ENCODE assay signal across 21 mouse cellular contexts in genomic region chr2:84773195-84773594, GRCm38 (mm10). TPM values are rescaled to one million over a fixed set of nuclear protein-coding genes. Genes with fewer than 3 reads are reported as not detected.
A peak's percentile ranks its signal among the peaks of the same experiment; 100 is the strongest.
DNase-seq lines count a peak whose midpoint lies in the region; ATAC-seq and TF ChIP-seq lines count a peak whose summit lies in the region.
"Had no signal": no experiment of that assay in that cellular context is flagged by ENCODE, and none has a peak within 500 bp of the region (broad histone marks: within the 10 kb centered on the region; RNA-seq: fewer than 3 reads in every experiment).

No protein-coding gene starts in this region.

- no peaks in the 10 kb centered on the region for H3K27me3 ChIP-seq in forebrain, embryonic 10.5 days (ENCODE audit: poor library complexity, severe bottlenecking)
- no peaks in the 10 kb centered on the region for H3K27me3 ChIP-seq in forebrain, embryonic 16.5 days (replicated peaks; ENCODE audit: control insufficient read depth, insufficient read depth, low read length)
- H3K27me3 ChIP-seq in hindbrain, embryonic 10.5 days (ENCODE audit: insufficient read depth, poor library complexity, severe bottlenecking), result no peaks in the 10 kb centered on the region
- H3K27me3 ChIP-seq in hindbrain, embryonic 13.5 days, result no peaks in the 10 kb centered on the region
- no peaks in the 10 kb centered on the region for H3K27me3 ChIP-seq in lung, embryonic 15.5 days
- H3K27me3 ChIP-seq in myocyte (ENCODE audit: control insufficient read depth, insufficient read depth, insufficient read length), result no peaks in the 10 kb centered on the region
- H3K27me3 ChIP-seq: forebrain, embryonic 12.5 days; limb, embryonic 13.5 days; stomach, embryonic 15.5 days had no signal

- H3K9me3 ChIP-seq in forebrain, embryonic 10.5 days, result no peaks in the 10 kb centered on the region
- no peaks in the 10 kb centered on the region for H3K9me3 ChIP-seq in forebrain, embryonic 16.5 days (ENCODE audit: control insufficient read depth, low read length)
- H3K9me3 ChIP-seq in hindbrain, embryonic 10.5 days, result no peaks in the 10 kb centered on the region
- H3K9me3 ChIP-seq in hindbrain, embryonic 13.5 days, result no peaks in the 10 kb centered on the region
- H3K9me3 ChIP-seq in lung, embryonic 15.5 days, result no peaks in the 10 kb centered on the region
- H3K9me3 ChIP-seq: forebrain, embryonic 12.5 days; G1E; heart, embryonic 15.5 days; limb, embryonic 13.5 days; stomach, embryonic 15.5 days had no signal

- no peak for ATAC-seq in forebrain, embryonic 16.5 days
- no peak for ATAC-seq in hindbrain, embryonic 13.5 days (ENCODE audit: low FRiP score)
- no peak for ATAC-seq in lung, embryonic 15.5 days (ENCODE audit: borderline replicate concordance, extremely low read depth, low FRiP score, low TSS enrichment)
- ATAC-seq: activated CD4-positive, CD25-positive, alpha-beta regulatory T cell, adult 4 months had no signal

- peak overlapping the region; percentile 89; the same call in 1 of the 2 replicates for H3K27ac ChIP-seq in forebrain, embryonic 10.5 days
- no peak overlapping the region for H3K27ac ChIP-seq in forebrain, embryonic 16.5 days (ENCODE audit: low read length)
- H3K27ac ChIP-seq in hindbrain, embryonic 10.5 days, result peak overlapping the region; percentile 87
- H3K27ac ChIP-seq in hindbrain, embryonic 13.5 days, result no peak overlapping the region
- no peak overlapping the region for H3K27ac ChIP-seq in lung, embryonic 15.5 days
- H3K27ac ChIP-seq: heart, embryonic 15.5 days; limb, embryonic 13.5 days; stomach, embryonic 15.5 days had no signal

- H3K36me3 ChIP-seq in forebrain, embryonic 10.5 days (replicated peaks), result 0 out of 2 replicates have a peak, but pooled peaks cover 4% of the 10 kb centered on the region
- no peaks in the 10 kb centered on the region for H3K36me3 ChIP-seq in forebrain, embryonic 16.5 days (ENCODE audit: control insufficient read depth, insufficient read depth)
- 0 out of 2 replicates have a peak, but pooled peaks cover 3% of the 10 kb centered on the region for H3K36me3 ChIP-seq in hindbrain, embryonic 10.5 days
- H3K36me3 ChIP-seq in hindbrain, embryonic 13.5 days, result peaks cover 7% of the 10 kb centered on the region; the same call in 1 of the 2 replicates
- 0 out of 2 replicates have a peak, but pooled peaks cover 5% of the 10 kb centered on the region for H3K36me3 ChIP-seq in lung, embryonic 15.5 days
- no peaks in the 10 kb centered on the region for H3K36me3 ChIP-seq in myocyte (ENCODE audit: control insufficient read depth, insufficient read depth)
- H3K36me3 ChIP-seq: forebrain, embryonic 12.5 days; G1E; heart, embryonic 15.5 days; limb, embryonic 13.5 days; stomach, embryonic 15.5 days had no signal

- 86% methylated on average over 5 of the region's 5 CpGs for WGBS in forebrain, embryonic 10.5 days
- 87% methylated on average over 5 of the region's 5 CpGs for WGBS in forebrain, embryonic 16.5 days
- WGBS in hindbrain, embryonic 10.5 days, result 76% methylated on average over 5 of the region's 5 CpGs
- 84% methylated on average over 5 of the region's 5 CpGs for WGBS in hindbrain, embryonic 13.5 days
- WGBS in lung, embryonic 15.5 days, result 81% methylated on average over 5 of the region's 5 CpGs

- DNase-seq in forebrain, embryonic 10.5 days (ENCODE audit: extremely low spot score, low spot score), result no peak
- DNase-seq in hindbrain, embryonic 10.5 days (ENCODE audit: low spot score), result no peak
- no peak for DNase-seq in lung, postnatal 25 days (ENCODE audit: low spot score)
- DNase-seq in layer of hippocampus, adult 11-12 months (ENCODE audit: low spot score), result no peak
- DNase-seq: adrenal gland, postnatal 10 days; cerebellum, postnatal 25 days; gastrocnemius, postnatal 14 days; kidney, adult 18-20 months; kidney, postnatal 25 days; right cerebral cortex, postnatal 25 days; thymus, adult 2 months had no signal

- no peak for TF ChIP-seq POLR2A in myocyte (IDR thresholded peaks at IDR 0.05; ENCODE audit: insufficient read length, low read depth)

- no peak overlapping the region for H3K4me2 ChIP-seq in forebrain, embryonic 16.5 days (ENCODE audit: low read length)
- no peak overlapping the region for H3K4me2 ChIP-seq in hindbrain, embryonic 13.5 days
- H3K4me2 ChIP-seq in lung, embryonic 15.5 days, result peak overlapping the region; percentile 57; the same call in 1 of the 2 replicates
- H3K4me2 ChIP-seq in myocyte (ENCODE audit: low read depth), result peak overlapping the region; percentile 32
- H3K4me2 ChIP-seq: forebrain, embryonic 12.5 days; limb, embryonic 13.5 days had no signal

- no peak overlapping the region; the same call in 1 of the 2 replicates for H3K4me3 ChIP-seq in forebrain, embryonic 10.5 days
- H3K4me3 ChIP-seq in forebrain, embryonic 16.5 days (replicated peaks; ENCODE audit: low read length), result no peak overlapping the region
- H3K4me3 ChIP-seq in hindbrain, embryonic 10.5 days, result no peak overlapping the region
- H3K4me3 ChIP-seq in hindbrain, embryonic 13.5 days, result no peak overlapping the region
- no peak overlapping the region for H3K4me3 ChIP-seq in lung, embryonic 15.5 days
- H3K4me3 ChIP-seq in myocyte, result no peak overlapping the region
- H3K4me3 ChIP-seq: forebrain, embryonic 12.5 days; limb, embryonic 13.5 days had no signal

- peaks cover 35% of the 10 kb centered on the region for H3K4me1 ChIP-seq in forebrain, embryonic 10.5 days
- H3K4me1 ChIP-seq in forebrain, embryonic 16.5 days (replicated peaks; ENCODE audit: control insufficient read depth, insufficient read depth, low read length), result peaks cover 8% of the 10 kb centered on the region
- peaks cover 29% of the 10 kb centered on the region for H3K4me1 ChIP-seq in hindbrain, embryonic 10.5 days (replicated peaks)
- peaks cover 20% of the 10 kb centered on the region for H3K4me1 ChIP-seq in hindbrain, embryonic 13.5 days (replicated peaks)
- H3K4me1 ChIP-seq in lung, embryonic 15.5 days, result peaks cover 14% of the 10 kb centered on the region

- no peaks in the 10 kb centered on the region for H3K79me2 ChIP-seq in myocyte (ENCODE audit: control insufficient read depth, insufficient read depth)

- H3ac ChIP-seq in myocyte (ENCODE audit: control insufficient read depth, insufficient read length), result no peak overlapping the region

- no peak overlapping the region for H3K9ac ChIP-seq in forebrain, embryonic 16.5 days (replicated peaks; ENCODE audit: low read depth, low read length)
- no peak overlapping the region for H3K9ac ChIP-seq in hindbrain, embryonic 13.5 days
- H3K9ac ChIP-seq in lung, embryonic 15.5 days, result no peak overlapping the region
- H3K9ac ChIP-seq: forebrain, embryonic 12.5 days; heart, embryonic 15.5 days; limb, embryonic 13.5 days; stomach, embryonic 15.5 days had no signal

TF ChIP-seq in myocyte, 11 proteins besides CTCF, POLR2A, EP300 and RAD21 (continues in another document):
- TF ChIP-seq TCF12 (IDR thresholded peaks at IDR 0.05; ENCODE audit: insufficient read depth, poor library complexity, severe bottlenecking), result no peak
- TF ChIP-seq CEBPB (IDR thresholded peaks at IDR 0.05; ENCODE audit: insufficient read depth, poor library complexity, severe bottlenecking), result no peak
- no peak for TF ChIP-seq USF1 (IDR thresholded peaks at IDR 0.05; ENCODE audit: low read depth)

RNA-seq across cellular contexts. Expression of gene Serping1, which starts 2.0 kb away (rescaled TPM):
- 22.7 and 23.2 TPM in 2 replicates for polyA plus RNA-seq in forebrain, embryonic 10.5 days (2016; fragmentation: Nextera tagmentation; extraction: Ambion mirVana)
- 25.0 and 26.9 TPM in 2 replicates for polyA plus RNA-seq in forebrain, embryonic 16.5 days (2015; fragmentation: Nextera tagmentation; extraction: Ambion mirVana)
- polyA plus RNA-seq in hindbrain, embryonic 10.5 days (2016; fragmentation: Nextera tagmentation; extraction: Ambion mirVana), result 29.4 and 43.1 TPM in 2 replicates
- 34.6 and 39.4 TPM in 2 replicates for polyA plus RNA-seq in hindbrain, embryonic 13.5 days (2015; fragmentation: Nextera tagmentation; extraction: Ambion mirVana)
- polyA plus RNA-seq in lung, embryonic 15.5 days (2015; fragmentation: Nextera tagmentation; extraction: Ambion mirVana), result 92.3 and 104 TPM in 2 replicates
- 0.62 TPM for polyA plus RNA-seq in myocyte (2012; fragmentation: generic; extraction: Trizol)
- polyA plus RNA-seq: activated CD4-positive, CD25-positive, alpha-beta regulatory T cell, adult 4 months; G1E had no signal

RNA-seq across cellular contexts. Expression of gene Ube2l6, which starts 25.4 kb away (rescaled TPM):
- polyA plus RNA-seq in forebrain, embryonic 10.5 days (2016; fragmentation: Nextera tagmentation; extraction: Ambion mirVana), result 28.8 and 33.1 TPM in 2 replicates
- polyA plus RNA-seq in forebrain, embryonic 16.5 days (2015; fragmentation: Nextera tagmentation; extraction: Ambion mirVana), result 21.2 and 28.1 TPM in 2 replicates
- 37.2 and 41.6 TPM in 2 replicates for polyA plus RNA-seq in hindbrain, embryonic 10.5 days (2016; fragmentation: Nextera tagmentation; extraction: Ambion mirVana)
- polyA plus RNA-seq in hindbrain, embryonic 13.5 days (2015; fragmentation: Nextera tagmentation; extraction: Ambion mirVana), result 16.8 and 17.6 TPM in 2 replicates
- polyA plus RNA-seq in lung, embryonic 15.5 days (2015; fragmentation: Nextera tagmentation; extraction: Ambion mirVana), result 63.8 and 63.9 TPM in 2 replicates
- polyA plus RNA-seq in myocyte (2012; fragmentation: generic; extraction: Trizol), result 16.2 TPM

RNA-seq across cellular contexts. Expression of gene Gm19426, which starts 29.7 kb away (rescaled TPM):
- polyA plus RNA-seq in forebrain, embryonic 10.5 days (2016; fragmentation: Nextera tagmentation; extraction: Ambion mirVana), result 8.5 and 8.8 TPM in 2 replicates
- polyA plus RNA-seq in forebrain, embryonic 16.5 days (2015; fragmentation: Nextera tagmentation; extraction: Ambion mirVana), result 3.9 and 4.9 TPM in 2 replicates
- polyA plus RNA-seq in hindbrain, embryonic 10.5 days (2016; fragmentation: Nextera tagmentation; extraction: Ambion mirVana), result 9.5 and 10.4 TPM in 2 replicates
- 5.2 and 7.0 TPM in 2 replicates for polyA plus RNA-seq in hindbrain, embryonic 13.5 days (2015; fragmentation: Nextera tagmentation; extraction: Ambion mirVana)
- 7.3 and 9.8 TPM in 2 replicates for polyA plus RNA-seq in lung, embryonic 15.5 days (2015; fragmentation: Nextera tagmentation; extraction: Ambion mirVana)
- 3.0 TPM for polyA plus RNA-seq in myocyte (2012; fragmentation: generic; extraction: Trizol)
- polyA plus RNA-seq: activated CD4-positive, CD25-positive, alpha-beta regulatory T cell, adult 4 months; G1E had no signal

RNA-seq across cellular contexts. Expression of gene Ypel4, which starts 39.3 kb away (rescaled TPM):
- 6.4 and 8.2 TPM in 2 replicates for polyA plus RNA-seq in forebrain, embryonic 10.5 days (2016; fragmentation: Nextera tagmentation; extraction: Ambion mirVana)
- polyA plus RNA-seq in forebrain, embryonic 16.5 days (2015; fragmentation: Nextera tagmentation; extraction: Ambion mirVana), result 21.8 and 24.7 TPM in 2 replicates
- 10.0 and 14.6 TPM in 2 replicates for polyA plus RNA-seq in hindbrain, embryonic 10.5 days (2016; fragmentation: Nextera tagmentation; extraction: Ambion mirVana)
- polyA plus RNA-seq in hindbrain, embryonic 13.5 days (2015; fragmentation: Nextera tagmentation; extraction: Ambion mirVana), result 22.2 and 25.4 TPM in 2 replicates
- 6.3 and 6.6 TPM in 2 replicates for polyA plus RNA-seq in lung, embryonic 15.5 days (2015; fragmentation: Nextera tagmentation; extraction: Ambion mirVana)
- polyA plus RNA-seq in myocyte (2012; fragmentation: generic; extraction: Trizol), result 1.0 TPM

RNA-seq across cellular contexts. Expression of gene Clp1, which starts 46.0 kb away (rescaled TPM):
- 53.6 and 56.8 TPM in 2 replicates for polyA plus RNA-seq in forebrain, embryonic 10.5 days (2016; fragmentation: Nextera tagmentation; extraction: Ambion mirVana)
- 28.1 and 28.8 TPM in 2 replicates for polyA plus RNA-seq in forebrain, embryonic 16.5 days (2015; fragmentation: Nextera tagmentation; extraction: Ambion mirVana)
- 49.6 and 53.6 TPM in 2 replicates for polyA plus RNA-seq in hindbrain, embryonic 10.5 days (2016; fragmentation: Nextera tagmentation; extraction: Ambion mirVana)
- 26.7 and 28.6 TPM in 2 replicates for polyA plus RNA-seq in hindbrain, embryonic 13.5 days (2015; fragmentation: Nextera tagmentation; extraction: Ambion mirVana)
- 27.1 and 29.3 TPM in 2 replicates for polyA plus RNA-seq in lung, embryonic 15.5 days (2015; fragmentation: Nextera tagmentation; extraction: Ambion mirVana)
- 7.1 TPM for polyA plus RNA-seq in myocyte (2012; fragmentation: generic; extraction: Trizol)

Comparison
In these comparisons a context has a peak if more than half of its experiments do, and no peak if none do; other contexts are left out.
1. H3K27ac ChIP-seq: peak in forebrain, embryonic 10.5 days (single experiment) and hindbrain, embryonic 10.5 days (single experiment); none in forebrain, embryonic 16.5 days (single experiment), hindbrain, embryonic 13.5 days (single experiment) and lung, embryonic 15.5 days (single experiment).
2. H3K4me2 ChIP-seq: peak in lung, embryonic 15.5 days (single experiment) and myocyte (single experiment); none in forebrain, embryonic 16.5 days (single experiment) and hindbrain, embryonic 13.5 days (single experiment).
3. RNA of gene Serping1, which starts 2.0 kb away (polyA plus RNA-seq): 92.3 to 104 TPM in lung, embryonic 15.5 days, 29.4 to 43.1 TPM in hindbrain, embryonic 10.5 days, 34.6 to 39.4 TPM in hindbrain, embryonic 13.5 days, 25.0 to 26.9 TPM in forebrain, embryonic 16.5 days and 22.7 to 23.2 TPM in forebrain, embryonic 10.5 days; 0.62 TPM in myocyte (single experiment); every median in the first group is over 10 times any median in the second.